Mouse (Mus musculus) layer of hippocampus, adult 11-12 months (tissue): ENCODE results near the gene Nhsl2.

Source experiments
- DNase-seq: peaks from one replicate; pipeline ENCODE4 v3.0.0; 2022; ENCODE audit warnings: low spot score

Gene Nhsl2

DNA sequence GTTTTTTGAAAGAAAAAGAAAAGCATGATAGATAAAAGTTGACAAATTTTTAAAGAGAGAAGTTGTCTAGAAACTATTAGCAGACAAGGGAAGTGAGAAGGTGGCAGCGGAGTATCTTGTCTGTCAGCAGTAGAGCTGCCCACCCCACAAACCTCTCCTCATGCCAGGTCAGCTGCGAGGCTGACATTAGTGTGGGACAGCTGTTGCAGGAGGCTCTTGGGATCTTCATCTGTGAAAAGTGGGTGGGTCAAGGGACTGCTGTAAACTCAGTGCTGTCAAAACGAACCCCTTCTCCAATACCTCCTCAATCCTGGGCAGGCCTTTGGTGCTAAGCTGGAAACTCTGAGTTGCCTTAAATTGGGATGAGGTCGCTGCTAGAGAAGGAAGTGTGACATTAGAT is 202.0 kb downstream of the Nhsl2 start:
- no peak for DNase-seq

DNA sequence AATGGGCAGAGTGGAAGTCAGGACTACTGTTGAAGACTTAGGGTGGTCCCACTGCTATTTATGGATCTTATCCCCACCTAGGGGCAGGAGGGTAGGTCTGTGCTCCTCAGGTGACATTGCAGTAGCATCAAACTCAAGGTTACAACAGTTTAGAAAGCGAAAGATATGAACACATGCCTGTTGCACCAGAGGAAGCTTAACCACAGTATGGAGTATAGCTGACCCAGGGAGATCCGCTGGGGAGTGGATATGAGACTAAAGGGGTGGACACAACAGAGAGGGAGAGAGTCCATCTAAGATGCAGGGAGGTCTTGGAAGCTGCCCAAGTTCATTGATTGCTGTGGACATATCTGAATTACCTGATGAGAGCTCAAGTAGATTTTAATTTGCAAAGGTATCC is 204.2 kb downstream of the Nhsl2 start:
- no peak for DNase-seq

DNA sequence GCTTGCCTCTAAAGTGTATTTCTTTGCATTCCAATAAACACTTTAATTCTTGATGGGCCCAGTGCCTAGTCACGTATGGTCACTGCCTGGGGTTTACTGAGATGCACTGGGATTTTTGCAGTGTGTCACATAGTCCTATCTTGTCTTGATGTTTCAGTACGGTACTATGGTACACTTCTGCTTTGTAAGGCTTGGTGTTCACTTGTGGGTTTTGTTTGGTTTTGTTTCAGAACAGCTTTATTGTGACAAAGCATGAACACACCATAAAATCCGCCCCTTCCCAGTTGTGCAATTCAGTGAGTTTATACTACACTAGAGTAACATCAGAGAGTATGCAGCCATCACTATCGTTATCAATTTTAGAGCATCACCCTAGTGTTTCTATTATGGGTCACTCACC is 204.8 kb downstream of the Nhsl2 start:
- DNase-seq: no peak

DNA sequence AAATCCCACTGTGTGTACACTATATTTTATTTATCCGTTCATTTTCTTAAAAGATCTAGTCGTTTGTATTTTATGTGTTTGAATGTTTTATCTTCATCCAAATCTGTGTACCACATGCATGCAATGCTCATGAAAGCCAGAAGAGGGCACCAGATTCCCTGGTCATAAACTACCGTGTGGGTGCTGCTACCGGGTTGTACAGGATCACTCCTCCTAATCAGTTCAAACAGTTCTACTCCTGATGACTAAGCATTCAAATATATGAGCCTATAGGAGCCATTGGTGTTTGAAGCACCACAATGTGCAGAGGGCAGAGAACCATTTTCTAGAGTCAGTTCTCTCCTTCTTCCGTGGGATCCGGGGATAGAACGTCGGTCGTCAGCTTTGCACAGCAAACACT is 210.3 kb downstream of the Nhsl2 start:
- no peak for DNase-seq

DNA sequence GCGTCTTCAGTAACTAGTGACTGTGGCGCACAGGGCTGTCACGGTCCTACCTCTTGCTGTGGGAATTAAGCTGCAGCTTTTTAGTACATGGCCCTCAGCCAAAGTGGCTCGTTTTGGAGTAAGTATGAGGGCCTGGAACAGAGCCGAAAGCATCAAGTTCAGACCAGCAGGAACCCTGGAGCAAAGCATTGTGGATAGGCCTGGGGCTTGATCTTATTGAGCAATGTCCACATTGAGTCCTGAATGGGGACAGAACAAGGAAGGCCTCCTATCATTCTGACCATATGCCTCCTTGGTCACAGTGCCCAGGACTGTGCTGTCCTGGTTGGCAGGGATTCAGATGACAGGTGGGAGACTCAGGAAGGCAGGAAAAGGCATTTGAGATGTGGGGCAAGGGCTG is 211.1 kb downstream of the Nhsl2 start:
- DNase-seq: no peak

DNA sequence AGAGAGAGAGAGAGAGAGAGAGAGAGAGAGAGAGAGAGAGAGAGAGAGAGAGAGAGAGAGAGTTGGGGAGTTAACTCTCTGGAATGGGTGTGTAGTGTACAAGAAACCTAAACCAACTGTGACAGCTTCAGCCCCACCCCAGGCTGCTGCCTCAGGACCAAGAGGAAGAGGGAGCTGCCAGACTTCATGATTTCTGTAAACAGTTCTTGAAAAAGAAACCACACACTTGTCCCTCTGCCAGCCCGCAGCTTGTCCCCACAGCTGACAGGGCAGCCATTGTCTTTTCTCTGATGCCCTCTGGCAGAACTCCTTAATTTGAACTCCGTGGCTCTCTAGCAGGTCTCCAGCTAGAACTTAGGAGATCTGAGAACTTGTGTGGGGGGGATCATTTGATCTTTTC is 211.7 kb downstream of the Nhsl2 start:
- no peak for DNase-seq

DNA sequence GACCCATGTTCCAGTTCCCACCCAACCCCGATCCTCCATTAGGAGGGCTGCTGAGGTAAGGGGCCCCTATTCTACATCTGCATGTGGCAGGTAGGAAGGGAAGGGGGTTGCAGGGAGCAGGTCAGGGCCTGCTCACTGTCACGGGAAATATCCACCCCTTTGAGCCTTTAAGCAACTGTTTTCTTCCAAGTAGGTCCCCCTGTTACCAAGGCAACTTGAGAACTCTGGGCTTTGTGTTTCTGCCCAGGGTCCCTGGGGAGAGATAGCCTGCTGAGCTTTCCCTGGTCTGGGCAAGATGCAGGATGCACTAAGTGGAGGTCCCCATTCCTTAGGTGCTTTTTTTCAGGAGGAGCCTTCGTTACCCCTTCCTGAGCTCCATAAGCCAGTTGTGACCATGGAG is 214.9 kb downstream of the Nhsl2 start:
- DNase-seq: no peak

DNA sequence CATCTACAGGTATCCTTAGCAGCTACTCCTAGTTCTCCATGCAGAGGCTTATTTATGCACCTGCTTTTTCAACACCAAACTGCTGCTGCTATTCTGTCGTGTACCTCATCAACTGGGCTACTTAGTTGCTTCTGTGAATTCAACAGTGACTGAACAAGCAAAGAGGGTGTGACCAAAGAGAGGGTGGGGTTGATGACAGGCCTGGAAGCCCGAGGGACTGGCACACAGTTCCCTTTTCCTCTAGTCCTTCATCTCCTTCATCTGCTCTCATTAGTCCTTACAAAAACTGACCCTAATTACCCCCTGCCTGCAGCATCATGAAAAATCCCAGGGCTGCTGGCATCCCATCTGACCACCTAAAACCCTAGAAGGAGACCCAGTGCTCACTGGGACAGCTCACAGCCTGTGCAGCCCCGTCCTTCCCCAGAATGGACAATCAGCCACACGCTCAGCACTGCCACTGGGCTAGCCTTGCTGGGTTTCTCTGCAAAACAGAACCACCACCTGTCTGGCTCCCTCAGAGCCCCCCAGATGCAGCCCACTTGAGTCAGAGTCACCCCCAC is 216.1 kb downstream of the Nhsl2 start:
- DNase-seq: no peak

DNA sequence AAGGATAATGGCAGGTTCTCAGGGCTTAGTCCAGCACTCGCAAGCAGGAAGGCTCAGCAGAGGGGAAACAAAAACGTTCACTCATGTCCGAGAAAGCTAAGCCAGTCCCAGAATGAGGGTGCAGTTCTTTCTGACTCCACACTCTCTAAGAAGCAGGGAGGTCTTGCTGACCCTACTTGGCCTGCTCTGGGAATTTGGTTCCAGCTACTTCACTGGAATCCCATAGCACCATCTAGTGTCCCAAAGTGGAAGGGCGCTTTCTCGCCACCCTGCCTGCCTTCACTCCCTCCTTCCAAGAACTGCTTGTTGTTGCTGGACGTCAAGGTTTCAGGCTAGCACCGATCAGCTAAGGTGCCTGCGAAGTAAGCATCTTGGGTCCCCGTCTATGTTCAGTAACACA is 216.9 kb downstream of the Nhsl2 start:
- peak; percentile 77 for DNase-seq

DNA sequence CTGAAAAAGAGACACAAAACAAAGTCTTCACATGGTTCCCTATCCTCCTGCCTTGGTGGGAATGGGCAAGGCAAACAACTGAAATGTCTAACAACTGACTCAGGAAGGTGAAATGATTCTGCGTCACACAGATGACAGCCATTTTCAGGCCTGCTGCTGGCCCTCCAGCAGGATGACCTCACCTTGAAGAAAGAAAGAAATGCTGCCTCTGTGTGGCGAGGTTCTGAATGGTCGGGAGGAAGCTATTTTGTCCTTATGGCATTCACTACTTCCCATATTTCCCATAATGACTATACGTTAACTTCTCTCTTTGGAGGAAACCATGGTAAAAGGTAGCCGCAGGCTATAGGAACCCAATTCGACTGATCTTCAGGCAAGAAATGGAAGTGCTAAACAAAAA is 217.9 kb downstream of the Nhsl2 start:
- DNase-seq: no peak

DNA sequence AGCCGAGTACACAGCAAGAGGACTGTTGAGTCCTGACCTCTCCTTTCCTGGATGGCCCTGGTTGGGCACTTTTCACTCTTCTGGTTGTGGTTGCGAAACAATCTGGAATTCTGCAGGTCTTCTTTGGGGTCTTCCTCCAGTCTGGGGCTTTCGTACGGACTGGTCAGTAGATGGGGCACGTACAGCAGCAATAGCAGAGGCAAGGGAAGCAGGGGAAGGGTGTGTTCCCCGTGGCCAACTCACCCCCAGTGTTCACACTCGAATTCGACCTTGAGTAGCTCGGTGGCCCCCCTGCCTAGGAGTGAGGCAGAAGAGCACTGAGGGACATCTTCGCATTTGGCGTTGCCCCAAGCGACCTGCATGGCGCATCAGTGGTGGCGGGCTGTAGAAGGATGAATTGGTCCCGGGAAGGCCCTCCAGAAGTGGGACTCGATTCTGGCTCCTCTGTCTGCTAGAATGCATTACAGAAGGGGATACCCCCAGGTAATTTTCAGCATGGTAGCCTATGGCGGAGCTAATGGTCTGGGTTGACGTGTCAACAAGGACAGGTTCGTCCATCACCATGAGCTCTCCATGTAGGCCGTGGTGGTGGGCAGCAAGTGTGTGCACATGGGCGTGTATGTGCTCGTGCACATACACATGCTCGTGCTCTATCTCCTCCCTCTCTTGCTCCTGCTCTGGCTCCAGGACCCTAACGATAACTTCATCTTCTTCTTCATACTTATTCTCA is 219.8 kb downstream of the Nhsl2 start:
- no peak for DNase-seq

DNA sequence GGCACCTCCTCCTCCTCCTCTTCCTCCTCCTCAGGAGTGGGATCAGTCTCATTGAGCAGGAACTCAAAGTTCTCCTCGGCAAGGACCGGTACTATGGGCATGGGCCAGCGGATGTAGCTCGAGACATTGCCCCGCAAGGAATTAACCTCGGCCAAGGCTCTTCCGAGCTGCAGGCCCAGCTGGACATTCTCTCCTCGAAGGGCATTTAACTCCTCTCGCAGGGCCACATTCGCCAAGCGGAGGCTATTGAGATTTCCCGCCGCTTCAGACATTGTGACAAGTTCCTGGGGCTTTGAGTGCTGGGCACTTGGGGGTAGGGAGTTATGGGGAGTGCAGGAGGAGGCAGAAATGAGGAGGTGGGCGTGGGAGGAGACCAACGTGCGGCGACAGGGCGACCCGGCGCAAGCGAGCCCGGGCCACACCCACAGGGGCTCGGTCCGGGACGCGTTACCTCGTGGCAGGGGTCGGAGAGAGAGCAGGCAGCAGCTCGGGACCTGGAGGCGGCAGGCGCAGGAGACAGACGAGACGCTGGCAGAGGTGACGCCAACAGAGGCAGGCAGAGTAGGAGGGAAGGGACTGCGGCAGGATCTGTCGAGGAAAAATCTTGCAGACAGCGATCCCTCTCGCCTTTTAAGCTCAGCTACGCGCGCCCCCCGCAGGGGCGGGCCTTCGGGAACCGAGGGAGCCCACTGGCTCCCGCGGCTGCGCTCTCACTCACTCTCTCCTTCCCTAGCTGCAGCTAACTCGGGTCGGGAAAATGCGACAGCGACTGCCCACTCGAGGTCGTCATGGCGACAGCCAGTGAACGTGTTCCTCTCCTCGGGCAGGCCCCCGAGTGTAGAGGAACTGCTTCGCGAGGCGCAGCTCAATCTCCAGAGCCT is 221.6 kb downstream of the Nhsl2 start, which contains the start of gene Rtl5:
Gene Rtl5 (minus strand): TSS at position 714 of the 881 bp plus-strand sequence.
- DNase-seq: peak; percentile 70

DNA sequence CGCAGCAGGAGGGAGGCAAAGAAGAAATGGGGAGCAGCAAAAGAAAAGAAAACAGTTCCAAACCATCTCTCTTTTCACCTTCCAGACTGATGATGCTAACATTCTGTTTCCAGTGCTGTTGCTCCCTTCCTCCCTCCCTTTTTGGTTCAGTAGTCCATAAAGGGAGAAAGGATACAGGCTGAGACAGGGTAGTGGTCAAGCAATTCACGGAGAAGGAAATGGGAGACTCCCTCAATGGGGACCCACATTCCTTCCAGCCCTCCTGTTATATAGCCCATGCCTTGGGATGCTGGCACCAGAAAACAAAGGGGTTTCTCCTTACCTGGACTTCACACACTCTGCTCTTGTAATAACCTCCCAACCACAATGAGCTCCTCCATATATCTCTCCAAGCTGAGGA is 222.3 kb downstream of the Nhsl2 start:
- no peak for DNase-seq

DNA sequence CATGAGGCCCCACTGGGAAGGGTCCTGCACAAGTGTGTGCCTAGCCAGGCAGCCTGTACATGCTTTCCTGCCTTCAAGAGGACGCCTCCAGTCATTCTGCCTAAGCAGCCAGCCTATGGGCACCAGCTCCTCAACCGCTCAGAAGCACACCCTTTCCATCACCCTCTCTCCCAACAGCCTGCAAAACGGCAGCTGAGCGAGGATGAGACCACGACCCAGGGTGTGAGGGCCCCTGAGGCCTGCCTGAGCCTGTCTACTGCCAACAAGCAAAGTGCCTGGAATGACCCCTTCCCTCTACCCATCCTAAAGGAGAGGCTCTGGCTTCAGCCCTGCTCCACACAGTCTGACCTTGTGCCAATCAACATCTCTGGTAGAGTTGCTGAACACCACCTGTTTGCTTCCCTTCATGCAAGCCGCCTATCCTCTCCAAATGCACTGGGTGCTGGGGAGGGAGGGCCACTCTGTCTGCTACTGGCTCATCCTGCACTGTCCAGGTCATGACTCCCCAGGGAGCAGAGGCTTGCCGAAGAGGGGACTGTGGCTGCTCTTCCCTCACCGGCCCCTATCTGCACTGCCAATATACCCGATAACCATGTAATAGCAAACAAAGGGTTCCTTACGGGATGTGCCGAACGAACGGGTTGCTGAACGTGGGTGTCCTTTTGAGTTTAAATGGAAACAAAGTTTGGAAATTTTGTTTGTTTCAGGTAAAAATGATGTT is 224.6 kb downstream of the Nhsl2 start:
- no peak for DNase-seq

DNA sequence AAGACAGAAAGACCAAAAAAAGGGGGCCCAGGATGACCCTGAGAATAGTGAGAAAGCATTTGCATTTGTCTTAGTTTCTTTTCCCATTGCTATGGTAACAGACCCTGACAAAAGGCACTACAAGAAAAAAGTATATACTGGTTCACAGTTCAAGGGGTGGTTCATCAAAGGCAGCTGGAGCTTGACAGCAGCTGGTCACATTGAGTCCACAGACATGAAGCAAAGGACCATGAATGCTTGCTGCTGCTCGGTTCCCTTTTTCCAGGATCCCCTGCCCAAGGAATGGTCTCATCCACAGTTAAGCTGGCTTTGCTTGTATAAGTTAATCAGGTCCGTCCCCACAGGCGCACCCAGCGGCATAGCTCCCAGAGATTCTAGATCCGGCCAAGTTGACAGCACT is 225.2 kb downstream of the Nhsl2 start:
- no peak for DNase-seq

DNA sequence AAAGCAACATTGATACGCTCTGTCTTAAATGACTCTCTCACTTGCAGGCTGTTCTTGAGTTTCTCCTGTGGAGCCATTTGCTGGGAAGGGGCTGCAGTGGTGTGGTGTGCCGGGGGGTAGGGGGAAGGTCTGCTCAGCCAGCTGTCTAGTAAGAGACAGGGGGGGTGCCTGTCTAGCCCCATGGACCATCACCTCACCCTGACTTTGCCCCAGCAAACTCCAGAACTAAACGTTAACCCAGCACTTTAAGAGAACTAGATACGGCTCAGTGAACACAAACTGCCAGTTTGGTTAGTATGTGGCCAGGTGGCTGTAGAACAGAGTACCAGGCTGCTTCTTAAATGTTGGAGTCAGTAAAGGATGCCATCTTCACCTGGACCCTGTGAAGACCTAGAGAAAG is 226.0 kb downstream of the Nhsl2 start:
- DNase-seq: no peak

DNA sequence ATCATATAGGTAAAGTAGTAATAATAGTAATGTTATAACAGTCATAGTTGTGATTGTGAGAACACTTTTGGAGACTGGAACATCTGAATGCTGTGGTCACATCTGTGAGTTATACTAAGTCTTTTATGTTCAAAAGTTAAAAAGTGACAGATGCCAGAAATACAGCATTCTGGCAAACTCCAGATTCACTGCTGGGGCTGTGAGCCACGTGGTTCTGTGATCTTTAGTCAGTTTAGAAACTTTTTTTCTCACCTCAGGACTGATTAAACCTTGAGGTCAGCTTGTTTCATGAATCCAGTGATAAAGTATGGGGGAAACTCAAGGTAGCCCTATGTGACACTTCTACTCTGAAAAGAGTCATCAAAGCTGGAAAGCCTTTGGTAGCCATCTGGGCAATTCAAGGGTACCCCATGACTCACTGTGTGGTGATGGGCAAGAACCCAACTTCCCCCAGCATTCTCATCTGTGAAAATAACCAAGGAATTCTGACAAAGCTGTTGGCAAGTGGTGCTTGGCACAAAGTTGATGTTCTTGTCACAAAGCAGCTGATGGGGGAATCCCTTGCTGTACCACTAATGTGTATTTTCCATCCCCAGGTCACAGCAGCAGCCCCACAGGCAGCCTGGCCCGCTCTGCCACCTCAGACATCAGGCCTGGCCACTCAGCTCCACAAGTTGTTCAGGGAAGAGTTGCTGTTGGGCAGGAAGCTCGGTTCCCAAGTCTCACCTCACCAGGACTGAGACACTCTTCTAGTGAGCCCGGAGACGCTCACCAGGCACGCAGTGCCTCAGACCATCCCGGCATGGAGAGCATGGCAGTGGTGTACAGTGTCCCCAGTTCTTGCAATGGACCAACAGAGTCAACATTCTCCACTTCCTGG is 227.9 kb downstream of the Nhsl2 start:
- DNase-seq: no peak

DNA sequence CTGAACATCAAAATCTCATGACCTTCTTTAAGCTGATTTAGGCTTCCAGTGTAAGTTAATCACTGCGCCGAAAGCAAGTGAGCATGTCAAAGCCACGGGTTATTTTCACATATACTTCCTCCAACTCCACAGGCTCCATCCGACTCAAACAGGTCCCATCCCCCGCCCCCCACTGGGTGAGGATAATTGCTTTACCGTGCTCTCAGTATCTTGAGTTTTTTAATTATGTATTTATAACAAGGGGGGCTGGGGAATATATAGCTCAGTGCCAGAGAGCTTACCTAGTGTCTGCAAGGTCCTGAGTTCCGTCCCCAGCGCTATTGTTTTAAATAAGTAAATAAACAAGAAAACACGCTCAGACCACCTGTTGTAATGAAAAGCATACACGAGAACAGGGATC is 231.9 kb downstream of the Nhsl2 start:
- DNase-seq: no peak

DNA sequence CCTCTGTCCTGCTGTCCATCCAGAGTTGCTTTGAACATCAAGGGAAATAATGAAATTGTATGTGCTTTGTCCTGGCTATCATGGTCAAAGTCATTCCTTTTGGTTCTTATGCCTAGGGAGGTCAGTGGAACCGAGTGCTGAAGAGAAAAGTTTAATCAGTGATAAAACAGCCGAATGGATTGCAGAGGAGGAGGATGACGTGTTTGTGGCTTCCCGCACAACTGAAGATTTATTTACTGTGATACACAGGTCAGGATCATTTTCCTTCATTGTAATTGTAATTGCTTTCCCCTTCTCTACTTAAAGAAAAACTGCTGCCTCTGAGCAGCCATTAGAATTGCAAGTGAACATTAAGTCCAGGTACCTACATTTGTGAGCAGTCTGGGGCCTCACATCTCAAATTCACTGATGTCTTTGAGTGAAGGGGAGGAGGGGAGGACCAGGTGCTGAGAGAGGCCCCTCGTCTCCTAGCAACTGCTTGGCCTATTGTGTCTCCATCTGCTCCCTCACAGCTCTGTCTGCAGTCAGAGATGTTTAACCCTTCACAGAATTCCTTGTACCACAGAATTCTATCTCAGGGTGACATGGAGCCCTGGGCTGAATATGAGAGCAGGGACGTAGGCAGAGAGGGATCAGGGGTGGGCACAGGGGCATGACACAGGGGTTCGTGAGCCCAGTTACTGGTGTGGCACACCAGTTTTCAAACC is 232.5 kb downstream of the Nhsl2 start:
- DNase-seq: no peak

DNA sequence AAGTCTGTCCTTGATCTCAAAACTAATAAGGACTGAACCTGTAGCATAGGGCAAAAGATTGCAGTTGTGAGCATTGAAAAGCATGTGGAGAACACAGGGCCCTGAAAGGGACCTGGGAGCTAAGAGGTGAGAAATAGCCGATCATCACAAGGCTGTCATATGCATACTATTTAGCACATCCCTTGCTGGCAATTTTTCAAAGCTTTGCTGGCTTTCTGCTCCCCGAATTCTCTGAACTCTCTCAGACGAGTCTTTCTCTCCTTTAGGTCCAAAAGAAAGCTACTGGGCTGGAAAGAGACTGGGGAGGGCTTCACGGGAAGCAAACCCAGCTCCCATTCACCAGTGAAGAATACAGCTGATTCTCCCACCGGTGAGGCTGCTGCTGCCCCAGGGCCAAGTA is 233.2 kb downstream of the Nhsl2 start:
- no peak for DNase-seq
